Mouse (Mus musculus) embryonic fibroblast, embryonic 13.5 days (primary cell): ENCODE measurements at regions not wholly inside any gene's neighbourhood (a gene's known extent, or its start where the extent isn't known, plus 50 kb on each side); places are given as distances from the start of the nearest gene placed in this dataset.

Experiments
- CTCF ChIP-seq: IDR thresholded peaks from 2 replicates; pipeline ENCODE4 v1.5.1; 2011; ENCODE audit warnings: mild to moderate bottlenecking, control low read depth, low read length, moderate library complexity, borderline replicate concordance; ENCODE audit not compliant: insufficient read depth
- POLR2A ChIP-seq: IDR thresholded peaks from 2 replicates; pipeline ENCODE4 v1.6.1; 2011; ENCODE audit warnings: low read depth, mild to moderate bottlenecking, control low read depth, low read length, moderate library complexity

- no peak for TF ChIP-seq POLR2A
- no peak for TF ChIP-seq CTCF
These were observed 112.3 kb upstream of the Ndn start for GRCm38 (mm10) chr7:62234037-62234436.
